Mouse (Mus musculus) NIH3T3 (cell line): Measurements from ENCODE around the gene Lrrc18.

Source experiments
- DNase-seq: peaks from one replicate; pipeline ENCODE4 v3.0.0-alpha.2; 2012; ENCODE audit warnings: low read depth

Gene Lrrc18

GRCm38 (mm10) chr14:33053441-33053840 lies 62.3 kb downstream of the Lrrc18 start:
- no peak for DNase-seq

GRCm38 (mm10) chr14:33058881-33059660 lies 67.9 kb downstream of the Lrrc18 start:
- DNase-seq, result no peak

- DNase-seq, result no peak
These were observed 71.8 kb downstream of the Lrrc18 start for GRCm38 (mm10) chr14:33062996-33063395.
